Mouse (Mus musculus) induced T-regulatory cell, adult 2 months (primary cell): ENCODE results near the gene Nyx.
"Not testable (repeated sequence)": the region's sequence is repeated elsewhere in the genome, so short reads cannot be mapped to it uniquely, and the experiment has no call there.

Experiments used
- DNase-seq: peaks from one replicate; pipeline ENCODE4 v3.0.0-alpha.2; 2012; ENCODE audit warnings: low read depth

The Nyx gene

GRCm38 (mm10) chrX:13465810-13466209 is at the start of gene Nyx:
Nyx (plus strand) TSS chrX:13466110.
- no peak for DNase-seq

DNA sequence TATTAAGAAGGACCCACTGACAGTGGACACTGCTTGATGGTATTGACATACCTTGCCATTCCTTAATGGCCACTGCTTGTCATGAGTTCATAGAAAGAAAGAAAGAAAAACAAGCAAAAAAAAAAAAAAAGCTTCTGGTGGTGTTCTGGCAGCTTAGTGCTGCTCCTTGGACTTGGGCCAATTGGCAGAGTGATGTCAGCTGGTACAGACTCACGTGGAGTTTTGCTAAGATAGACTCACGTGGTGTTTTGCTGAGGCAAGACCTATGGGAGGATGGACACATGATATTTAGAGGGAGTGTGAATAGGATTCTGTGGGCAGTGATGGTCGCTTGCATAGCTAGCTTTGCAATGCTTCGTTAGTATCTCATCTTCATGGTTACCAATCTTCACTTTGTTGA is 43.9 kb upstream of the Nyx start:
- DNase-seq = no peak

GRCm38 (mm10) chrX:13431421-13431820 is 34.5 kb upstream of the Nyx start:
- peak; percentile 10 for DNase-seq

DNA sequence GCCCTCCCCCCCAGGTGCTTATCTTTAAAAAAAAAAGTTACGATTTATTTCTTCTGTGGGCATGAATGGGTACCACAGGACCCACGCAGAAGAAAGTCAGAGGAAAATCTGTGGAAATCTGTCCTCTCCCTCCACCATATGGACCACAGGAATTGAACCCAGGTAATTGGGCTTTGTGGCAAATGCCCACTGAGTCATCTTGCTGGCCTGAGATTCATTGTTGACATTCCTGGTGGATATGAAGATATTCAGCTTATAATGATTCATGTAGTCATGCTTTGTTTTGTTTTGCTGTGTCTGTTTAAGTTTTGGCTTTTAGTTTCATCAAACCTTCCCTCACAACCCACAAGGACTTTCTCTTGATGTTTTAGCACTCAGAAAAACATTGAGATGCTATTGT is 29.9 kb upstream of the Nyx start:
- not testable (repeated sequence) for DNase-seq

- DNase-seq = not testable (repeated sequence)
These were observed 9.4 kb upstream of the Nyx start for GRCm38 (mm10) chrX:13456544-13456943.

DNA sequence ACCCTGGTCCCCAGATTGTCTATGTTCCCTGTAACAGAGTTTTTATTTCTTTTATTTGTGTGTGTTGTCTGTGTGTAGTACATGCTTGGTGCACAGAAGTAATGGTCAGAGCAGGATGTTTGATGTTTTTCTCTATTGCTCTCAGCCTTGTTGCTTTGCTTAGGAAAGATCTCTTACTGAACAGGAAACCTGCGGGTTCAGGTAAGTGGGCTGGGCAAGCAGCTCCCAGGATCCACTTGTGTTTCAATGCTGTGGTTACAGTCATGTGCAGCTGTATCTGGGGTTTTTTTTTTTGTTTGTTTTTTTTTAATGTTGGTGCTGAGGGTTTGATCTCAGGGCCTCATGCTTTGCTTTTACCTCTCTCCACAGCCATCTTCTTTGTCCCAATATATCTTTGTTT is 7.1 kb upstream of the Nyx start:
- DNase-seq = peak; percentile 45

- DNase-seq = peak; percentile 92
These were observed 4.3 kb upstream of the Nyx start for GRCm38 (mm10) chrX:13461266-13462261.

DNA sequence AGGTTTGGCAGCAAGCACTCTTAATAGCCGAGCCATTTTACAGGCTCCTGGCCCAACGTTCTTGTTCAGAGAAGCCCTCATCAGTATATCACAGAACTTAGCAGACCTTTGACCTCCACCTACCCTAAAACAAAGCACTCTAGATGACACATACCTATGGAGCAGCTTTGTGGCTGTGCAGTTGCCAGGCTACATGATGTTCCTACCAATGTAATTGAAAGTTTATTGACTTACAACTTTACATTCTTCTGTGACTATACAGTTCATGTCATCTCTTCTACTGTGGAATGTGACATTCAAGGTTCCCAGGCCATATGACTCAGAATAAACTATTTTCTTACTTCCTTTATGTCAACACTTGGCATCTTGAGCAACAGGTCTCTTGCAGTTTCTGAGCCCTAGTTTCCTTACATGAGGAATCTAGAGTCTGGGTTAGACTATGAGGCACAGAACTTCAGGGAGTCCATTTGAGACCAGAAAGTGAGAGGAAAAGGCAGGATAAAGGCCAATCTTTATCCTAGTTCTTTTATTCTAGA is 2.9 kb upstream of the Nyx start:
- DNase-seq = peak; percentile 13

- DNase-seq = no peak
These were observed 771 bp downstream of the Nyx start for GRCm38 (mm10) chrX:13466681-13467080.

GRCm38 (mm10) chrX:13467121-13467571 is 1.2 kb downstream of the Nyx start:
- DNase-seq = no peak

- no peak for DNase-seq
These were observed 3.5 kb downstream of the Nyx start for GRCm38 (mm10) chrX:13469160-13470116.

GRCm38 (mm10) chrX:13471925-13472324 is 6.0 kb downstream of the Nyx start:
- DNase-seq = peak; percentile 14

DNA sequence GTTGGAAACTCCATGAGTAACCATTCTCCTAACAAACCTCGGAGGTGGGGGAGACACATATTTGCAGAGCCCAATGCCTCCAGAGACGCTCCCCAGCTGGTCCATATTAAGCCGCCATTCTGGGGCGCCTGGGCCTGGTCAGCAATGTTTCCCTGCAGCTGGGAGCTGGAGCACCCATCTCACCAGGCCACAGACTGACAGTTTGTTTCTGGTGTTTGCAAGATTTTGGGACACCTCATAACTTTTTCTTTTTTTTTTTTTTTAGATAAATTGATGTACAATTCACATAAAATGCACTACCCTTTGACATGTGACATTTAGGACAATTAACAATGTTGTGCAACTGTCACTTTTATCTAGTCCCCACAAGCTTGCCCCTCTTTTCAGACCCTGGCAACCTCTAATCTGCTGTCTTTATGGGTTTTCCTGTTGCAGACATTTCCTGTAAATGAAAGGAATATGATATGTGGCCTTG is 6.9 kb downstream of the Nyx start:
- DNase-seq = no peak

- DNase-seq = no peak
These were observed 9.5 kb downstream of the Nyx start for GRCm38 (mm10) chrX:13475382-13475781.

DNA sequence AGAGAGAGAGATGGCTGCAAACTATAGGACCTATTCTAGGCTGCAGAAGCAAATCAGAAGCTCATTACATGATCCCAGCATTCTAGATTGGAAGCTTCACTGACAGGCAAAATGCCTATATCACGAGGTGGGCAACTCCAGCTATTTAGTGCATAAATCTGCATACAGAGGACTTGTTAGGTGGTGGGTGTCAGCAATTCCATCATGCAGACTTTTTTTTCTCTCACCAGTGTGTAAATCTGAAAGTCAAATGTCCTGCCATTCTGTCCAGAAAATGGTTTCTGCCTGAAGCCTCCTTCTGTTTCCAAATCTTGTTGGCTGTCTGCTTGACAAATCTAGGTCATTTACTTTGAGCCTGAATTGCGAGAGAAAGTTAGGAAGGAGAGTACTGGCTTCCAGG is 11.7 kb downstream of the Nyx start:
- no peak for DNase-seq

DNA sequence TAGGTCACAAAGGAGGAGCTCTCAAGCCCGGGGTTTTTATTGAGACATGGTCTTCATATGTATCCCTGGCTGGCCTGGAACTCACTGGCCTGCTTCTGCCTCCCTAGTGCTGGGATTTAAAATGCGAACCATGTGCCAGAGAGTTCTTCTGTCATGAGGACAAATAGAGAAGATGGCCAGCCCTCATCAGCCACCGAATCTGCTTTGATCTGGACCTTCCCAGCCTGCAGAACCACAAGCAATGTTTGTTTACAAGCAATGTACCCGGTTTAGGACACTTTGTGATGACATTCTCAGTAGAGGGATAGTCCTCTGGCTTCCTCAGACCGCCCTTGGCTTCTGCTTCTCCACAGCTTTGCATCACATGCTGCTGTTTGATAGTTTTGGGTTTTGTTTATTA is 12.4 kb downstream of the Nyx start:
- no peak for DNase-seq

GRCm38 (mm10) chrX:13479570-13479969 is 13.7 kb downstream of the Nyx start:
- DNase-seq = no peak

- DNase-seq = no peak
These were observed 16.7 kb downstream of the Nyx start for GRCm38 (mm10) chrX:13482576-13482975.

DNA sequence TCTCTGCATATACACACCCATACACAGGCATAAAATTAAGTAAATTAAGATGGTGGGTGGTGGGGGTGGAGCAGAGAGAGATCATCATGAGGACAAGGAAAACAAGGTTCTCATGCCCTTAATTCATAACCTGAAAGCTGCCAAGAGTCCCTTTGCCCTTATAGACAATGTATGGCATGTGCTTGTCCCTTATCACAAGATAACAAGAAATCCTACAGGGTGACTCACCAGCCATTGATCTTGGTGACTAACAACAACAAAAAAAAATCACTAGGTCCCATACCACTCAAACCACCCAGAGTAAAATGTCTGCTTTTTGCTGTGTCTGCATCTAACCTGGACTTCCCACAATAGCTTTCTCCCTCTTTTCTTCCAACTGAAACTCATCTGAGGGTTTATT is 18.5 kb downstream of the Nyx start:
- DNase-seq = no peak

DNA sequence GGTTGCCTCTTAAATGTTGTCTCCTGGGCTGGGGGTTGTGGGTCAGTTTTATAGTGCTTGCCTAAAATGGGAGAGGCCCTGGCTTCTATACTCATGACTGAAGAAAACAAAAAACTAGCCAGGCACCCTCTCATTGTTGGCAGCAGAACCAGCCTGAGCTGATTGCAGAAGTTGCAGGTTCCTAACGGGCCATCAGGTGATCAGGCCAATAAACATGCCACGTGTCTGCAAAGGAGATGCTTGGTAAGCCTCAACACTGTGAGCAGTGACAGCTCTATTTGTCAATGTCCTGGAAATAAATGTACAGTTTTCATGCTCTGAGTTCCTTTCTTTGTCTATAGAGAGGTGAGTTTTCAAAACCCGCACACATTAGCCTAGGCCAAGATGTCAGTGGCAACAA is 23.1 kb downstream of the Nyx start:
- DNase-seq = no peak

DNA sequence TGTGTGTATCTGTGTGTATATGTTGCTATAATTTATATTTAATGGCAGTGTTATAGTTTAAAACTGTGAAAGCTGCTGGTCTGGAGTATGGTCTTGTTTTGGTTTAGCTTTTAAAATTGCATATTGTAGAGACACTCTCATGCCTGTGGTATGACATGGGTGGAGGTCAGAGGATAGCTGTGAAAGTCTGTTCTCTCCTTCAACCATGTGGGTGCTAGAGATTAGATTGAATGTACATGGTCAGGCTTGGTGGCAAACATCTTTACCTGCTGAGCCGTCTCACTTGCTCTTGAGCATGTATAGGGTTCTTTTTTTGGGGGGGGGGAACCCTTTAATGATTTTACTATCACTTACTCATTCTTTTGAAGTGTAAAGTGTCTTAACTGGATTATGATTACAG is 23.9 kb downstream of the Nyx start:
- no peak for DNase-seq

- no peak for DNase-seq
These were observed 25.0 kb downstream of the Nyx start for GRCm38 (mm10) chrX:13490941-13491340.
